Mouse (Mus musculus): ENCODE measurements at regions not wholly inside any gene's neighbourhood (a gene's known extent, or its start where the extent isn't known, plus 50 kb on each side); places are given as distances from the start of the nearest gene placed in this dataset.

DNA sequence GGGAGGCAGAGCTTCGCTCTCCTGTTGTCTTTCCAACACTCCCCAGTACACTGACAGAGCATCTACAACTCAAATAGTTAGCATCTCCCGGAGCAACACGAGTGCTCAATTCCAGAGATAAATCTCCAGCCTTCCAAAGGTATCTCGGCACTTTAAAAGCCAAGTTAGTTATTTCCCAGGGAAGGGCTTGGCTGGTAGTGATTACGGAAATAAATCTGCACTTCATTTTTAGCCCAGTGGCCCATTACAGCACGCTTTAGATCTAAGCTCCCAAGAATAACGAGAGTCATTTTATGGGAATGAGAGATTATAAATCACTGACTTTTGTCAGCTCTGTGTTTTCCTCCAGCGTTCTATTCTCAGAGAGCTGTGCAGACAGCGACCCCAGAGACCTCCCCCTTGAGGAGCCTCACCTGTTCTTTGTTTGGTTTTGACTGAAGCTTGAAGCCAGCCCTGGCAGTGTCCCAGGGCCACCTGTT is 255.0 kb upstream of the Tmpo start:
- H3K27ac ChIP-seq (ENCODE audit: control insufficient read depth, low read depth, low read length) = no peak overlapping the region
- H3K27me3 ChIP-seq (ENCODE audit: control insufficient read depth in 1 of 2, insufficient read depth in 2 of 2, low read length in 2 of 2) = no peaks in the 10 kb centered on the region
- TF ChIP-seq MYB (IDR thresholded peaks at IDR 0.05; ENCODE audit: low read depth, low read length) (no peak), GABPA (IDR thresholded peaks at IDR 0.05; ENCODE audit: low read depth, low read length) (no peak), ZC3H11A (IDR thresholded peaks at IDR 0.05; ENCODE audit: low read depth, low read length) (no peak), KAT2A (conservative IDR thresholded peaks at IDR 0.05; ENCODE audit: low read depth, low read length) (no peak), RCOR1 (IDR thresholded peaks at IDR 0.05; ENCODE audit: low read depth, low read length) (no peak), GATA1 (IDR thresholded peaks at IDR 0.05; ENCODE audit: low read depth, low read length) (no peak), TCF12 (IDR thresholded peaks at IDR 0.05; ENCODE audit: low read depth, low read length) (no peak), MYC (IDR thresholded peaks at IDR 0.05; ENCODE audit: low read depth, low read length) (no peak), SMC3 (IDR thresholded peaks at IDR 0.05; ENCODE audit: low read depth, low read length) (no peak), POLR2AphosphoS2 (IDR thresholded peaks at IDR 0.05; ENCODE audit: low read length) (no peak), MXI1 (IDR thresholded peaks at IDR 0.05; ENCODE audit: low read depth, low read length) (no peak)
- no peaks in the 10 kb centered on the region for H3K36me3 ChIP-seq (ENCODE audit: control insufficient read depth in 1 of 2, insufficient read depth in 2 of 2, low read length in 2 of 2)
- no peak overlapping the region for H3K9ac ChIP-seq (ENCODE audit: control insufficient read depth, low read depth, low read length, poor library complexity, severe bottlenecking)
- no peak for DNase-seq (ENCODE audit: low read depth, low spot score)
- no peaks in the 10 kb centered on the region for H3K4me1 ChIP-seq (ENCODE audit: control insufficient read depth in 1 of 2, insufficient read depth in 2 of 2, low read length in 2 of 2)
- no peaks in the 10 kb centered on the region for H3K79me2 ChIP-seq (ENCODE audit: control insufficient read depth, insufficient read depth, low read length, poor library complexity)
- no peak overlapping the region for H3K4me3 ChIP-seq (ENCODE audit: control insufficient read depth in 1 of 2, insufficient read depth in 1 of 2, low read depth in 2 of 2, low read length in 2 of 2)
- H3K9me3 ChIP-seq (replicated peaks; ENCODE audit: insufficient read depth, low read length) = no peaks in the 10 kb centered on the region

DNA sequence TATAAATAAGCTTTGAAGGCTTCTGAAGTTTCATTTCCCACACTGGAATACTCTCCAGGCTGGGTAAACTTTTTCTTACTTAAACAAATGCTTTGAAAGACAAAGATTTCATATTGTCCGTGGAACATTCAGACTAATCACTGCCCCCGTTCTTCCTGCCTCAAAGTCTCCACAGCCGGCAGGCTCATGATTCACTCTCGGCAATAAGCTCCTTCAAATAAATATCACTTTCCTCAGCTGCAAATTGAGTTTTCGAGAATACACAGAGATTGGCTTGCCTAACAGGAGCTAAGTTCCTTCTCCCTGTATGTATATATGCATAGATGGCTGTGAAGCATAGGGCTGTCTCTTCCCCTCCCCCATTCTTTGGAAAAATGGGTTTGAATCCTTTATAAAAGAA is 249.2 kb upstream of the Tmpo start:
- no peaks in the 10 kb centered on the region for H3K4me1 ChIP-seq (ENCODE audit: control insufficient read depth in 1 of 2, insufficient read depth in 2 of 2, low read length in 2 of 2)
- no peaks in the 10 kb centered on the region for H3K36me3 ChIP-seq (ENCODE audit: control insufficient read depth in 1 of 2, insufficient read depth in 2 of 2, low read length in 2 of 2)
- H3K27me3 ChIP-seq (ENCODE audit: control insufficient read depth in 1 of 2, insufficient read depth in 2 of 2, low read length in 2 of 2) = no peaks in the 10 kb centered on the region; a peak in 1 of 4 replicates
- no peaks in the 10 kb centered on the region for H3K79me2 ChIP-seq (ENCODE audit: control insufficient read depth, insufficient read depth, low read length, poor library complexity)
- H3K27ac ChIP-seq (ENCODE audit: control insufficient read depth, low read depth, low read length) = no peak overlapping the region
- H3K9ac ChIP-seq (ENCODE audit: control insufficient read depth, low read depth, low read length, poor library complexity, severe bottlenecking) = no peak overlapping the region
- H3K4me3 ChIP-seq (ENCODE audit: control insufficient read depth in 1 of 2, insufficient read depth in 1 of 2, low read depth in 2 of 2, low read length in 2 of 2) = no peak overlapping the region
- TF ChIP-seq NRF1 (IDR thresholded peaks at IDR 0.05; ENCODE audit: insufficient read depth, low read depth, low read length, poor library complexity, severe bottlenecking) = no peak
- TF ChIP-seq CTCF (IDR thresholded peaks at IDR 0.05 in 2 of 3, conservative IDR thresholded peaks at IDR 0.05 in 1 of 3; ENCODE audit: control insufficient read depth in 1 of 3, insufficient read depth in 1 of 3, low read depth in 2 of 3, low read length in 3 of 3, poor library complexity in 1 of 3, severe bottlenecking in 1 of 3) = no peak
- no peak for TF ChIP-seq MYB (IDR thresholded peaks at IDR 0.05; ENCODE audit: low read depth, low read length)
- no peak for TF ChIP-seq MYC (IDR thresholded peaks at IDR 0.05; ENCODE audit: low read depth, low read length)
- TF ChIP-seq TBP (IDR thresholded peaks at IDR 0.05; ENCODE audit: low read depth, low read length) = no peak
- TF ChIP-seq CHD1 (IDR thresholded peaks at IDR 0.05; ENCODE audit: low read depth, low read length) = no peak
- TF ChIP-seq EP300 (IDR thresholded peaks at IDR 0.05; ENCODE audit: low read depth in 1 of 2, low read length in 2 of 2) = no peak
- no peak for TF ChIP-seq ZMIZ1 (IDR thresholded peaks at IDR 0.05; ENCODE audit: low read depth, low read length)
- TF ChIP-seq UBTF (IDR thresholded peaks at IDR 0.05; ENCODE audit: borderline replicate concordance, insufficient read depth, low read depth, low read length) = no peak
- TF ChIP-seq POLR2AphosphoS5 (IDR thresholded peaks at IDR 0.05; ENCODE audit: borderline replicate concordance, low read depth, low read length) = no peak
- TF ChIP-seq NELFE (IDR thresholded peaks at IDR 0.05; ENCODE audit: low read depth, low read length) = no peak
- no peaks in the 10 kb centered on the region for H3K9me3 ChIP-seq (replicated peaks; ENCODE audit: insufficient read depth, low read length)
- DNase-seq (ENCODE audit: low read depth, low spot score) = no peak
